Mouse (Mus musculus) layer of hippocampus, postnatal 36 days (tissue): Measurements from ENCODE around the gene Tgfa. TPM values are rescaled to one million over a fixed set of nuclear protein-coding genes. Genes with fewer than 3 reads are reported as not detected.

Experiments
- DNase-seq, 2 experiments: peaks; one replicate each; pipeline ENCODE4 v3.0.0; 2022
- total RNA-seq, 2 experiments: library from RNA; stranded (reverse); gene quantifications; 2 replicates each; pipeline ENCODE4 v1.2.3; 2021

Tgfa gene
- total RNA-seq, 2 experiments from 2014 or later = 31.2 to 33.6 TPM

GRCm38 (mm10) chr6:86298961-86299360, 103.9 kb downstream of the Tgfa start:
- DNase-seq = no peak

GRCm38 (mm10) chr6:86299381-86299780, 104.4 kb downstream of the Tgfa start:
- DNase-seq = no peak

GRCm38 (mm10) chr6:86305680-86306079, 110.7 kb downstream of the Tgfa start:
- no peak for DNase-seq

- DNase-seq = no peak
Observed at GRCm38 (mm10) chr6:86314011-86314410, 119.0 kb downstream of the Tgfa start.

- DNase-seq = no peak
Observed at GRCm38 (mm10) chr6:86317066-86317465, 122.0 kb downstream of the Tgfa start.

GRCm38 (mm10) chr6:86318855-86319254, 123.8 kb downstream of the Tgfa start:
- DNase-seq = no peak

GRCm38 (mm10) chr6:86322031-86322563, 127.1 kb downstream of the Tgfa start:
- no peak for DNase-seq

- DNase-seq = no peak
Observed at GRCm38 (mm10) chr6:86322991-86323390, 128.0 kb downstream of the Tgfa start.

GRCm38 (mm10) chr6:86324400-86324799, 129.4 kb downstream of the Tgfa start:
- DNase-seq = no peak

Other genes with a start within 250 kb of the Tgfa start
- 100 to 1,000 TPM in 1 of 2 experiments, 10 to 100 TPM in 1; 87.0 to 106 TPM for gene Dusp11, start 233.6 kb upstream of the Tgfa start, total RNA-seq
- not detected for gene Figla, start 179.1 kb upstream of the Tgfa start, total RNA-seq
- gene Add2, start 166.5 kb upstream of the Tgfa start, total RNA-seq = 100 to 1,000 TPM; 262 to 287 TPM
- gene Fam136a, start 170.4 kb downstream of the Tgfa start, total RNA-seq = 10 to 100 TPM; 32.8 TPM
- 10 to 100 TPM; 71.7 to 74.6 TPM for gene Snrpg, start 176.1 kb downstream of the Tgfa start, total RNA-seq
- 100 to 1,000 TPM; 105 to 114 TPM for gene Pcyox1, start 201.9 kb downstream of the Tgfa start, total RNA-seq
- gene Tia1, start 209.0 kb downstream of the Tgfa start, total RNA-seq = 100 to 1,000 TPM; 131 to 154 TPM
- gene Gm44790, start 231.4 kb downstream of the Tgfa start, total RNA-seq = under 1 TPM in 1 of 2 experiments, not detected in 1; 0.88 TPM
- 10 to 100 TPM; 16.4 to 16.5 TPM for gene C87436, start 243.2 kb downstream of the Tgfa start, total RNA-seq